In genomic region chr6:61588999-61589398, GRCm38 (mm10) we compare ENCODE assay signal across 28 mouse cellular contexts.
"Had no signal": no experiment of that assay in that cellular context is flagged by ENCODE, and none has a peak within 500 bp of the region (broad histone marks: within the 10 kb centered on the region; RNA-seq: fewer than 3 reads in every experiment).

No protein-coding gene starts in this region.

- H3K27ac ChIP-seq: embryonic facial prominence, embryonic 10.5 days; embryonic facial prominence, embryonic 12.5 days; embryonic facial prominence, embryonic 13.5 days; embryonic facial prominence, embryonic 15.5 days; forebrain, embryonic 10.5 days; forebrain, embryonic 12.5 days; forebrain, embryonic 13.5 days; forebrain, embryonic 15.5 days; gastrocnemius, adult 2 months; heart, adult 2 months had no signal

- DNase-seq: cerebellum, adult 8-10 months; cerebellum, adult 9-10 months; cerebellum, adult 9-11 months; cerebellum, postnatal 10 days; cerebellum, postnatal 14 days; cerebellum, postnatal 25 days; cerebellum, postnatal 36 days; embryo, embryonic 11 days; forebrain, postnatal 0 days; gastrocnemius, adult 2 months; gastrocnemius, postnatal 10 days; gastrocnemius, postnatal 14 days; gastrocnemius, postnatal 25 days; gastrocnemius, postnatal 36 days; heart, adult 11 months; heart, adult 18-20 months; heart, adult 2 months had no signal

- H3K36me3 ChIP-seq: embryonic facial prominence, embryonic 10.5 days; embryonic facial prominence, embryonic 12.5 days; embryonic facial prominence, embryonic 13.5 days; embryonic facial prominence, embryonic 15.5 days; forebrain, embryonic 10.5 days; forebrain, embryonic 12.5 days; forebrain, embryonic 15.5 days had no signal

- H3K9ac ChIP-seq: embryonic facial prominence, embryonic 12.5 days; embryonic facial prominence, embryonic 13.5 days; embryonic facial prominence, embryonic 15.5 days; forebrain, embryonic 12.5 days; forebrain, embryonic 13.5 days; forebrain, embryonic 15.5 days; forebrain, postnatal 0 days had no signal

- H3K4me1 ChIP-seq: embryonic facial prominence, embryonic 10.5 days; embryonic facial prominence, embryonic 12.5 days; embryonic facial prominence, embryonic 13.5 days; embryonic facial prominence, embryonic 15.5 days; forebrain, embryonic 10.5 days; forebrain, embryonic 12.5 days; forebrain, embryonic 13.5 days; forebrain, embryonic 15.5 days had no signal

- H3K9me3 ChIP-seq: embryonic facial prominence, embryonic 10.5 days; embryonic facial prominence, embryonic 12.5 days; embryonic facial prominence, embryonic 13.5 days; embryonic facial prominence, embryonic 15.5 days; forebrain, embryonic 10.5 days; forebrain, embryonic 12.5 days; forebrain, embryonic 13.5 days; forebrain, embryonic 15.5 days had no signal

- H3K4me2 ChIP-seq: embryonic facial prominence, embryonic 12.5 days; embryonic facial prominence, embryonic 13.5 days; embryonic facial prominence, embryonic 15.5 days; forebrain, embryonic 12.5 days; forebrain, embryonic 13.5 days; forebrain, embryonic 15.5 days had no signal

- H3K4me3 ChIP-seq: embryonic facial prominence, embryonic 10.5 days; embryonic facial prominence, embryonic 12.5 days; embryonic facial prominence, embryonic 13.5 days; embryonic facial prominence, embryonic 15.5 days; erythroblast, embryonic 14.5 days; forebrain, embryonic 10.5 days; forebrain, embryonic 12.5 days; forebrain, embryonic 13.5 days; forebrain, embryonic 15.5 days; gastrocnemius, adult 2 months; heart, adult 2 months had no signal

- ATAC-seq: forebrain, embryonic 13.5 days; forebrain, embryonic 14.5 days; forebrain, embryonic 15.5 days; forebrain, embryonic 16.5 days; forebrain, postnatal 0 days had no signal

- H3K27me3 ChIP-seq: embryonic facial prominence, embryonic 12.5 days; embryonic facial prominence, embryonic 13.5 days; embryonic facial prominence, embryonic 15.5 days; forebrain, embryonic 12.5 days; forebrain, embryonic 13.5 days; forebrain, embryonic 15.5 days had no signal
